Mouse (Mus musculus): ENCODE measurements at regions not wholly inside any gene's neighbourhood (a gene's known extent, or its start where the extent isn't known, plus 50 kb on each side); places are given as distances from the start of the nearest gene placed in this dataset.

DNA sequence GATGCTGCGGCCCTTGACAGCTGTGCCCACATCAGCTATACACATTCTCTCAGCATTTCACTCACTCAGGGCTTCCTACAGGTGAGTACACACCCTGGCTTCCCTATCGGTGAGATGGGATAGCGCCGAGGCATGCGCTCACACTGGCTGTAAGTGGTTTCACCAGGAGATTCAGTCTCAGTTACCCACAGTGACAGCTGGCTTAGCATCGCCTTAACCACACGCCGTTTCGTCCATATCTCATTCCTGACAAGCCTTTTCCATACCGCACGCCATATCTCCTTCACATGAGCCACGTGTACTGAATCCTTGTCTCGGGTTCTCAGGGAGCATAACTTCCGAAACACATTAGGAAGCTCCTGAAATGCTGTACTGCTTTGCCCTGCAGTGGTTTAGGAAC lies 113.3 kb upstream of the Slc7a14 start:
- TF ChIP-seq CTCF (IDR thresholded peaks at IDR 0.05; ENCODE audit: extremely low read depth, insufficient read depth, low read length) = no peak
- TF ChIP-seq POLR2A (IDR thresholded peaks at IDR 0.05; ENCODE audit: extremely low read depth, insufficient read depth, low read length) = no peak
